Mouse (Mus musculus) effector memory CD4-positive, alpha-beta T cell, adult 5 months (primary cell): ENCODE data around the gene N6amt1. TPM values are rescaled to one million over a fixed set of nuclear protein-coding genes. Genes with fewer than 3 reads are reported as not detected.

Experiments used
- polyA plus RNA-seq: library from polyadenylated mRNA; unstranded; fragments of 100-300 nt; shearing (Covaris generic); gene quantifications from one replicate; pipeline ENCODE4 v1.2.1, GENCODE M21; 2017

The N6amt1 gene
- 13.9 TPM for polyA plus RNA-seq

GRCm38 (mm10) chr16:87354075-87354583 is at the start of gene N6amt1:
Gene N6amt1, plus strand, starts transcription at chr16:87354185.

Other genes with a start within 250 kb of the N6amt1 start
- 43.2 TPM for gene Ltn1, start 78.4 kb downstream of the N6amt1 start, polyA plus RNA-seq
- 7.1 TPM for gene Rwdd2b, start 86.4 kb downstream of the N6amt1 start, polyA plus RNA-seq
- gene Usp16, start 100.5 kb downstream of the N6amt1 start, polyA plus RNA-seq = 109 TPM
- 251 TPM for gene Cct8, start 141.7 kb downstream of the N6amt1 start, polyA plus RNA-seq
- gene Map3k7cl, start 199.1 kb downstream of the N6amt1 start, polyA plus RNA-seq = not detected